Mouse (Mus musculus) G1E (cell line): Measurements from ENCODE around the gene Zfp106.

ENCODE experiments used
- CTCF ChIP-seq: IDR thresholded peaks from 2 replicates; pipeline ENCODE4 v1.5.1; 2012; ENCODE audit warnings: low read depth, low read length, inconsistent platforms, mixed read lengths
- GATA1 ChIP-seq: IDR thresholded peaks from 2 replicates; pipeline ENCODE4 v1.6.1; 2012; ENCODE audit warnings: borderline replicate concordance, low read length, inconsistent platforms, mixed read lengths
- GATA2 ChIP-seq: IDR thresholded peaks from 2 replicates; pipeline ENCODE4 v1.6.1; 2012; ENCODE audit warnings: low read depth, low read length, inconsistent platforms, borderline replicate concordance
- POLR2AphosphoS5 ChIP-seq: IDR thresholded peaks from 2 replicates; pipeline ENCODE4 v1.6.1; 2012; ENCODE audit warnings: low read depth, low read length, inconsistent platforms; ENCODE audit not compliant: insufficient replicate concordance

GRCm38 (mm10) chr2:120469220-120469619, 94.4 kb downstream of the Zfp106 start:
- TF ChIP-seq CTCF (no peak), POLR2AphosphoS5 (no peak), GATA1 (no peak), GATA2 (no peak)
